Mouse (Mus musculus) liver, embryonic 15.5 days (tissue): ENCODE results near the gene Nufip2. TPM values are rescaled to one million over a fixed set of nuclear protein-coding genes. Genes with fewer than 3 reads are reported as not detected.

Experiments used
- ATAC-seq: fragments of 200-750 bp; cut with Nextera tagmentation; 2 replicates; pipeline ENCODE4 v1.8.0; 2017; ENCODE audit warnings: moderate number of reproducible peaks, mild to moderate bottlenecking, moderate library complexity; ENCODE audit not compliant: insufficient read depth
- H3K27ac ChIP-seq: fragments of 300-500 bp; sonication (generic); replicated peaks from 2 replicates; pipeline ENCODE4 v1.5.1; 2015; ENCODE audit warnings: mild to moderate bottlenecking, inconsistent platforms
- H3K27me3 ChIP-seq: fragments of 300-500 bp; sonication (generic); 2 replicates; pipeline ENCODE4 v1.6.1; 2015; ENCODE audit warnings: mild to moderate bottlenecking, inconsistent platforms
- H3K36me3 ChIP-seq: fragments of 300-500 bp; sonication (generic); replicated peaks from 2 replicates; pipeline ENCODE4 v1.6.1; 2015; ENCODE audit warnings: moderate library complexity, mild to moderate bottlenecking, inconsistent platforms
- H3K4me1 ChIP-seq: fragments of 300-500 bp; sonication (generic); replicated peaks from 2 replicates; pipeline ENCODE4 v1.6.1; 2015; ENCODE audit warnings: inconsistent platforms
- H3K4me2 ChIP-seq: fragments of 300-500 bp; sonication (generic); 2 replicates; pipeline ENCODE4 v1.6.1; 2015; ENCODE audit warnings: moderate library complexity, mild to moderate bottlenecking, inconsistent platforms
- H3K4me3 ChIP-seq: fragments of 300-500 bp; sonication (generic); replicated peaks from 2 replicates; pipeline ENCODE4 v1.5.1; 2015; ENCODE audit warnings: mild to moderate bottlenecking, inconsistent platforms
- H3K9ac ChIP-seq: fragments of 300-500 bp; sonication (generic); 2 replicates; pipeline ENCODE4 v1.6.1; 2015; ENCODE audit warnings: moderate library complexity, mild to moderate bottlenecking, inconsistent platforms
- H3K9me3 ChIP-seq: fragments of 300-500 bp; sonication (generic); replicated peaks from 2 replicates; pipeline ENCODE4 v1.6.1; 2016; ENCODE audit warnings: inconsistent platforms
- WGBS: fragments of 180-500 bp; shearing (Covaris S2); methylation state at CpG from one replicate; pipeline ENCODE4 v1.1.7; 2015; ENCODE audit warnings: mixed read lengths; ENCODE audit not compliant: insufficient replicate concordance; 5-methylcytosine and 5-hydroxymethylcytosine counted together
- polyA plus RNA-seq: library from polyadenylated mRNA; unstranded; fragments of >200 nt; fragmentation: Nextera tagmentation; extraction: Ambion mirVana; gene quantifications from 2 replicates; pipeline ENCODE4 v1.2.1, GENCODE M21; 2015

Nufip2 gene
- polyA plus RNA-seq, 1 experiment from 2014 or later = 1.6 TPM

DNA sequence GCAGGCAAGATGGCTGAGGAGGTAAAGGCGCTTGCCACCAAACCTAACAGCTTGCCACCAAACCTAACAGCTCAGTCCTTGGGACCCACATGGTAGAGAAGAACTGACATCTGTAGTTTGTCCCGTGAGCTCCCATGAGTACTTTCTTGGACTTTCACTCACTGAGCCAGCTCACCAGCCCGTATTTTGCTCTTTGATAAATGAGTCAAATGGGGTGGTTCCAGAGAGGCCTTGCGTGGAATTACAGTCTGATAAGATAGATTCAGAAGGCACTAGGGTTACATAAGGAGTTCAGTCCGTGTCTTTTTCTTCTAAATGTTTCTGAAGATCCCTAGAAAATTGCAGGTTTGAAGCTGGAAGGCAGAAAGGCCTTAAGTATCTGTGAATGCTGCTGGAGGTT, 66.6 kb downstream of the Nufip2 start:
- H3K9ac ChIP-seq = peak overlapping the region; percentile 34
- 24% methylated on average over 5 of the region's 5 CpGs for WGBS
- peak; percentile 90 for ATAC-seq

DNA sequence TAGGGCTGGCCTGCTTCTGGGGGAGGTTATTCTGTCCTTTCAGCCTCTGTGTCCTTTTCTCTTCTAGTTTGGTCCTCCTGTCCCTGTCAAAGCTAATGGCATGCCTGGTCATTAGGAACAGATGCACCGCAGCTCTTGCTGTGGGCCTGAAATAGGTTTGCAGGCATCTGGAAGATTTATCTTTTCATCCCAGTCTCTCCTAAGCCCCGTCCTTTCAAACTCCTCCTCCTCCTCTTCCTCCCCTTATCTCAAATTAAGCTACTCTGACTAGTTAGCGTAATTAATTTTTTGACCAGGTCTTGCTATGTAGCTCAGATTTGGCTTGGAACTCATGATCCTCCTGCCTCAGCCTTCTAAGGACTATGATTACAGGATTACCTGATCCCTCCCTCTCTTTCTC, 67.5 kb downstream of the Nufip2 start:
- Histone ChIP-seq H3K9ac (peak overlapping the region; percentile 15; the same call in 1 of the 2 replicates), H3K27me3 (no peaks in the 10 kb centered on the region), H3K9me3 (no peaks in the 10 kb centered on the region), H3K4me1 (peaks cover 39% of the 10 kb centered on the region), H3K27ac (peak overlapping the region; percentile 87), H3K4me2 (peak overlapping the region; percentile 60), H3K36me3 (no peaks in the 10 kb centered on the region), H3K4me3 (peak overlapping the region; percentile 15; the same call in 1 of the 2 replicates)
- peak; percentile 53; the same call in 1 of the 2 replicates for ATAC-seq
- 11% methylated on average over 3 of the region's 3 CpGs for WGBS

More for the DNA sequence above, 66.6 kb downstream of the Nufip2 start:
- Histone ChIP-seq H3K9me3 (no peaks in the 10 kb centered on the region), H3K36me3 (no peaks in the 10 kb centered on the region), H3K4me2 (peak overlapping the region; percentile 60), H3K4me3 (0 out of 2 replicates have a peak overlapping the region, but pooled peaks have one; percentile 10), H3K27me3 (no peaks in the 10 kb centered on the region), H3K4me1 (peaks cover 39% of the 10 kb centered on the region), H3K27ac (peak overlapping the region; percentile 87)

DNA sequence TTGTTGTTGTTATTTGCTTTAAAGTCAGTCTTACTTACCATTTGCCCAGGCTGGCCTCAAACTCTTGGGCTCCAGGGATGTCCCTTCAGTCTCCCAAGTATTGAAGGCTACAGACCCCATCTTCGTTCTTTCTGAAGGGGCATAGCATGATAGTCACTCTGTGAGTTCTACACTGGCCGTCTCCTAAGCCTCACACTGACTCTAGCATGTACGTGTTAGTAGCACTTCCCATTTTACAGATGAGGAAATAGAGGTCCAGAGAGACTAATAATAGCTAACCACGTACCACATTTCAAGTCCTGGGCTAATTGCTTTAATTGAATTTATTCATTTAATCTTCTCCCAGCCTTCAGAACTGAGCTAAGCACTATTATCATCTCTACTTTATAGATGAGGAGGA, 74.1 kb downstream of the Nufip2 start:
- no peak overlapping the region for H3K27ac ChIP-seq
- peaks cover 7% of the 10 kb centered on the region for H3K27me3 ChIP-seq
- ATAC-seq = no peak
- no peak overlapping the region for H3K4me2 ChIP-seq
- H3K4me3 ChIP-seq = no peak overlapping the region
- peaks cover 22% of the 10 kb centered on the region for H3K4me1 ChIP-seq
- H3K36me3 ChIP-seq = no peaks in the 10 kb centered on the region
- H3K9ac ChIP-seq = no peak overlapping the region
- no peaks in the 10 kb centered on the region for H3K9me3 ChIP-seq
- 53% methylated on average over 4 of the region's 4 CpGs for WGBS

DNA sequence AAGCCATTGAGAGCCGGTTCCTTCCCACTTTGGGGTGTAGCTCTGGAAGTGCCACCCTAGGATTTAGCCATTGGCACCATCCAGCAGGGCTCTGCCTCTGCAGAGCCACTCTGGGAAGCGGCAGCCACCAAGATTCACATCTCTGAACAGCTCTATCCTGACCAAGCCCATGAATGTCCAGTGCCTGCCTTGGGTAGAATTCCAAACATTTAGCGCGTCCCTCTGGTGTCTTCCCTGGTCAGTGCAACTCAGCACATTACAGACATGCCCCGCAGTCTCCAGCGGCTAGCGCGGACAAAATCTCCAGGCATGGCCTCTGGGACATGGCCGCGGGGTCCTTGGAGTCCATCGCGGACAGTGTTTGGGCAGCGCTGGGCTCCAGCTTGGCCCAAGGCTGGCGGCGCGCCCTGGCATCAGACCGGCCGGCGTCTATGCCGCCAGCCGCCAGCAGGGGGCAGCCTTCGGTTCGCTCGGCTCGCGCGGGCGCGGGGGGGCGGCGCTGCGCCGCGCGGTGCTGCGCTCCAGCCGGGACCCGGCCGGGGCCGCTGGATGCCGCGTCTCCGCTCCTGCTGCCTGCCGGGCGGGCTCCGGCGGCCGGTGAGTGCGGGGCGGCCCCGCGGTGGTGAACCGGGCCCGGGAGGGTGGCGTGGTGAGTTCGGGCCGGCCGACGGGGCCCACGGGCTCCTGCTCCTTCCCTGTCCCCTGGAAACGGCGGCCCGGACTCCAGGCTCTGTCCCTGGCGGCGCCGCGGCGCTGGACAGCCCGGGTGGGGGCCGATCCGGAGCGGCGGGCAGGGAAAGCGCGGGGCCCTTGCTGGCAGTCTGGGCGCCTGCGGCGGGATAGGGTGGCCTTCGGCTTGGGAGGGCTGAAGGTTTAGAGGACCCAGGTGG, 77.1 kb downstream of the Nufip2 start, which contains the start of gene Myo18a:
Myo18a (plus strand) TSS at position 464 of the 890 bp plus-strand sequence.
- Histone ChIP-seq H3K9me3 (no peaks in the 10 kb centered on the region), H3K9ac (peak within 1 kb of the TSS; percentile 96), H3K27ac (peak within 1 kb of the TSS; percentile 88), H3K4me3 (peak within 1 kb of the TSS; percentile 98), H3K36me3 (no peaks in the 10 kb centered on the region), H3K4me1 (peaks cover 51% of the 10 kb centered on the region), H3K27me3 (peaks cover 7% of the 10 kb centered on the region), H3K4me2 (peak within 1 kb of the TSS; percentile 98)
- 3% methylated on average over 78 of the region's 79 CpGs for WGBS
- ATAC-seq = peak; percentile 73

DNA sequence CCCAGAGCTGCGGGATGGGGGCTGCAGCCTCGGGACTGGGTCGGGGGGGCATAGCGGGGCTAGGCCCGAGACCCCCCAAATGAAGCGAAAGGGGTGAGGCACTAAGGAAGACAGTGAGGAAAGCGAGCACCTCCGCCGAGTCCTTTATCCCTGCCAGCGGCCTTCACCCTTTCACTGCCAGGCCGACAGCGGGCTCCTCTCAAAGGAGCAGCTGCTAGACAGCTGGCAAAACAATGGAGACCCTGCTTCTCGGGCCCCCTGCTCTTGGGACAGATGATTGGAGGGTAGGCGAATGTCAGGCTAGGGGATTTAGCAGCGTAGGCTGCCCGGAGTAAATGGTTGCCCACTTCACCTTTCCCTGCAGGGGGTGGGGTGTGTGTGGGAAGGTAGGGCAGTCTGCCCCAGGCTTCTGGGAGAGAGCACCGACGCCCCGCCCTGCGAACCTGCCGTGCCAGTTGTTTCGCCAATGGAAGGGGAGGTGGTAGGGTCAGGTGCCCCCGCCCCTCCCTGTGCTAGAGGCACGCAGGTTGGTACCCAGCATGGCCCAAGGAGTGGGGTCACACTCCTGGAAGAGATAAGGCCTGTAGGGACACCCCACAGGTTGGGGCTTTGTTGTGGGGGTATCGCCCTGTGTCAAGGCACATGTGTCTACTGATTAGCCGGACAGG, 77.9 kb downstream of the Nufip2 start:
- 2% methylated on average over 26 of the region's 26 CpGs for WGBS
- peak; percentile 45 for ATAC-seq

DNA sequence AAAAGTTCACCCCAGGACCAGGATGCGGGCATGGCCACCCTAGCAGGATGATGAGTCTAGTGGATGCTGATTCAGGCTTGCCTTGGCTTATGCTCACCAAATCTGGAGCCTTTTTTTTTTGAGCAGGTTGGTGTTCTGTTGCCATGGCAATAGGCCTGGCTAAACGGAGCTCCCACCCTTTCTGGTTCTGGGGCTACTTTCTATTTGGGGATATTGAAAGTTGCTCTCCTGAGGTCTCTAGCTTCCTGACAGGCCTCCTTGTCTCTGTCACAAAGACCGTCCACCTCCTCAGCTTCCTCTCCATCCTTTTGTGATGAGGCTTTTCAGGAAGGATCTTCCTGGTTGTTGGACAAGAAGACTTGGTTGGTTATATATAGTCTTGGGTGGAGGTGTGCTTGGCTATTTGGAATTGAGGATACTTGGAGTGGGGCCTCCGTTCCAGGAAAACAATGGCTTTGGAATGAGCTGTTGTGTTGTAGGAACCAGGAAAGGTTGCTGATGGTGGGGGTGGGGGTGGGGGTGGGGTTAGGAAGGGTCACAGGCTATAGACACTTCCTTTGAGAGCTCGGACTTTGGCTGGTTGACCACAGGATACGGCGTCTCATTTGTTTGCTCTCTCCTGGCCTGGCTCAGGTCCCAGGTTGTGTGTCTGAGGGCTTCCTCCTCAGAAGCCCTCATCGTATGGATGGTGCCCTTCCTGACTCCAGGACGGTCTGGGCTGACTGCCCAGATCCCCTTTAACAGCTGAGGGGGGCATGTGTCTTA, 78.9 kb downstream of the Nufip2 start:
- peaks cover 66% of the 10 kb centered on the region for H3K4me1 ChIP-seq

More for the DNA sequence above, 77.9 kb downstream of the Nufip2 start:
- H3K9me3 ChIP-seq = no peaks in the 10 kb centered on the region
- peaks cover 55% of the 10 kb centered on the region for H3K4me1 ChIP-seq
- peak overlapping the region; percentile 88 for H3K27ac ChIP-seq
- no peaks in the 10 kb centered on the region for H3K36me3 ChIP-seq
- peak overlapping the region; percentile 96 for H3K9ac ChIP-seq
- peak overlapping the region; percentile 98 for H3K4me3 ChIP-seq
- peak overlapping the region; percentile 98 for H3K4me2 ChIP-seq
- peaks cover 7% of the 10 kb centered on the region for H3K27me3 ChIP-seq

DNA sequence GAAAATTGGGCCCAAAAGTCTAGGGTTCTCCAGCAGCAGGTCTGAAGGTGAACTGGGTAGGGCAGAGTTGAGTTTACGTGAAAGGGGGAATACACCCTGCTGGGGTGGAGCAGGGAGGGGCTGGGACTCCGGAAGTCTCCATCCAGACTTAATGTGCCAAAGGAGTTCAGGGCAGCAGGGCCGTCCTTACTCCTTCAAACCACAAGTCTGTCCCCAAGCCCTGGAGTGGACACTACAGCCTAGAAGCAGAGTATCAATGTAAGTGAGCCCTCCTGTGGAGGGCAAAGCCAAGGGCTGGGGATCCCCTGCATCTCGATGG, 79.5 kb downstream of the Nufip2 start:
- ATAC-seq = no peak
- Histone ChIP-seq H3K4me3 (peak overlapping the region; percentile 98), H3K27ac (peak overlapping the region; percentile 88), H3K4me1 (peaks cover 71% of the 10 kb centered on the region), H3K4me2 (peak overlapping the region; percentile 98), H3K9me3 (no peaks in the 10 kb centered on the region), H3K36me3 (no peaks in the 10 kb centered on the region), H3K9ac (peak overlapping the region; percentile 24), H3K27me3 (peaks cover 3% of the 10 kb centered on the region; the same call in 1 of the 2 replicates)
- 29% methylated on average over 4 of the region's 4 CpGs for WGBS

More for the DNA sequence above, 78.9 kb downstream of the Nufip2 start:
- Histone ChIP-seq H3K9ac (peak overlapping the region; percentile 96), H3K4me2 (peak overlapping the region; percentile 98), H3K4me3 (peak overlapping the region; percentile 98), H3K36me3 (no peaks in the 10 kb centered on the region), H3K9me3 (no peaks in the 10 kb centered on the region), H3K27ac (peak overlapping the region; percentile 88), H3K27me3 (peaks cover 3% of the 10 kb centered on the region; the same call in 1 of the 2 replicates)
- ATAC-seq = peak; percentile 19
- WGBS = 48% methylated on average over 9 of the region's 9 CpGs

DNA sequence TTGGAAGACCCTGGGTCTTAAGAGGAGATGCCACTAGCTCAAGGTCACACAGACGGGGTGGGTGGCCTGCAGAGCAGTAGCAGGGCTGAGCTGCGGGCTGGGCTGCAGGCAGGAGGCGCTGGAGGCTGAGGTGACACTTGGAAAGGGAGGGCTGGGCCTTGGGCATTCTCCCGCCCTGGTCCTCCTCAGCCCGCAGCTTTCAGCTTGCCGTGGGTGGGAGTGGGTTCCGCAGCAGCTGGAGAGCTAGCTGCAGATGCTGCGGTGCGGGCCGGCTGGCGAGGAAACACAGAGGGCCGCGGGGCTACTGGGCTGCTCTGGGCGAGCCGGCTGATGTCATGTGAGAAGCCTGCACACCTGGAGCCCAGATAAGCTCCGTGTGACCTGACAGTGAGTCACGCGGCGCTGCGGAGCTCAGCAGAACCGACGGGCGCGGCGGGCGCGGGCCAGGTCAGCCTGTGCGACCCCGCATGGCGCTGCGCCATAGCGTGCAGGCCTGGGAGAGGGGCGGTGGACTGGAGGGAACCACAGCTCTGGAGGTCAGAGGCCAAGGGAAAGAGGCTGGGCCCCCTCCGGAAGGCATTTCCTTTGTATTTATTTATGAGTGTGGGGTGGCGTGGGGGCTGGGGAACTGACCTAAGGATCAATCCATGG, 80.5 kb downstream of the Nufip2 start:
- H3K27me3 ChIP-seq = no peaks in the 10 kb centered on the region; the same call in 1 of the 2 replicates
- H3K4me3 ChIP-seq = peak overlapping the region; percentile 98
- no peaks in the 10 kb centered on the region for H3K36me3 ChIP-seq
- peak overlapping the region; percentile 88 for H3K27ac ChIP-seq
- H3K4me2 ChIP-seq = peak overlapping the region; percentile 98
- peak overlapping the region; percentile 63 for H3K9ac ChIP-seq
- H3K4me1 ChIP-seq = peaks cover 82% of the 10 kb centered on the region
- H3K9me3 ChIP-seq = no peaks in the 10 kb centered on the region
- 2% methylated on average over 35 of the region's 35 CpGs for WGBS
- ATAC-seq = peak; percentile 49

DNA sequence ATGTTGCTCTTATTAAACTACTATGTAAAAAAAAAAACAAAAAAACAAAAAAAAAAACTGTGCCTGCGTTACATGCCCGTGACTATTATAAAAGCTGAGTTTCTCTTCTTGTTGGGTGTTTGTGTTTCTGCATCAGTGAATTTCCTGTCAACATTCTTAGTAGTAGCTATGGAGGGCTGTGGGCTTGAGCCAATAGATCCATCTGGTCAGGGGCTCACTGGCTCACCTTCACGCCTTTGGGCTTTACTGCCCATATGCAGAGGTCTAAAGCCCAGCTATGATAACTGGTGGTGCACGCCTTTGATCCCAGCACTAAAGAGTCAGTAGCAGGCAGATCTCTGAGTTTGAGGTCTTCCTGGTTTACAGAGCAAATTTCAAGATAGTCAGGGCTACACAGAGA, 83.5 kb downstream of the Nufip2 start:
- H3K27ac ChIP-seq = peak overlapping the region; percentile 71
- ATAC-seq = no peak
- WGBS = 64% methylated on average over 4 of the region's 4 CpGs
- H3K9me3 ChIP-seq = no peaks in the 10 kb centered on the region
- no peak overlapping the region for H3K4me3 ChIP-seq
- H3K9ac ChIP-seq = no peak overlapping the region
- H3K4me2 ChIP-seq = no peak overlapping the region
- no peaks in the 10 kb centered on the region for H3K36me3 ChIP-seq
- H3K27me3 ChIP-seq = no peaks in the 10 kb centered on the region
- peaks cover 93% of the 10 kb centered on the region for H3K4me1 ChIP-seq

DNA sequence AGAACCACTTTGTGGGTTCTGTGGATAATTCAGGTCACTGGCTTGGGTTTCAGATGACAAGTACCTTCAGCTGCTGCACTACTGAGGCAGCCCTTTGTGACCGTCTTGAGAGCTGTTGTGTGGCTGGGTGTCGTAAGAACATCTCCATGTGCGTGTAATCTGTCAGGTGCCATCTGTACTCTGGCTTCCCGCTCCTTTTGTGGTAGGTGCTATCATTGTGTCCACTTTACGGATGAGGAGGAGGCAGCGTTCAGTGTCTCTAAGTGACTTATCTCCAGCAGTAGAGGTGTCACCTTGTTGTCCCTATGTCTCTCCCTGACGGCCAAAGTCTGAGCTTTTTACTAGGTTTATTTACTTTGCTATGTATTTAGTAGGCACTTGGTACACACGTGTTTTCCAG, 84.4 kb downstream of the Nufip2 start:
- ATAC-seq = no peak
- peaks cover 87% of the 10 kb centered on the region for H3K4me1 ChIP-seq
- peak overlapping the region; percentile 71 for H3K27ac ChIP-seq
- no peaks in the 10 kb centered on the region for H3K27me3 ChIP-seq
- H3K4me3 ChIP-seq = no peak overlapping the region
- no peak overlapping the region for H3K9ac ChIP-seq
- peak overlapping the region; percentile 30 for H3K4me2 ChIP-seq
- H3K36me3 ChIP-seq = no peaks in the 10 kb centered on the region
- WGBS = 13% methylated on average over 8 of the region's 8 CpGs
- no peaks in the 10 kb centered on the region for H3K9me3 ChIP-seq
